Mouse (Mus musculus) ES-Bruce4 (cell line): Measurements from ENCODE around the gene Mrpl14.

Experiments
- CTCF ChIP-seq: IDR thresholded peaks from one replicate; pipeline ENCODE4 v1.8.1; 2011; ENCODE audit warnings: low read depth, low read length
- POLR2A ChIP-seq: IDR thresholded peaks from one replicate; pipeline ENCODE4 v1.8.1; 2011; ENCODE audit warnings: low read length; ENCODE audit not compliant: insufficient read depth

- TF ChIP-seq CTCF, result no peak
- no peak for TF ChIP-seq POLR2A
These were observed 56.4 kb downstream of the Mrpl14 start for GRCm38 (mm10) chr17:45742371-45743147.
